Mouse (Mus musculus): ENCODE data around the gene Stx11. TPM values are rescaled to one million over a fixed set of nuclear protein-coding genes. Genes with fewer than 3 reads are reported as not detected.

Stx11 gene
- polyA plus RNA-seq, 1 experiment, result not detected

DNA sequence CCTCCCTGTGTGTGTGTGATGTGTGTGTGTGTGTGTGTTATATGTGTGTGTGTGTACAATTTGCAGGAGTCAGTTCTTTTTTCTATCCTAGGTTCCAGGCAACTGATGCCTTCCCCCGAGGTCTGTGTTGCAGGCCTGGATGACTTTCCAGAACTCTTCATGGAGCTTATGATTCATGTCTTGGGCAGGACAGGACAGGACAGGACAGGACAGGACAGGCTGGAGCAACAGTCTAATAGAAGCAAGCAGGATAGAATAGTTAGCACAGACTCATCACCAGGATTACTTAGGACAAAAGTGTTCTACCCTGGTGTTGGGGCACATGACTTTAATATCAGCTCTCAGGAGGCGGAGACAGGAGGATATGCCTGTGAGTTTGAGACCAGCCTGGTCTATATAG is 25.3 kb downstream of the Stx11 start:
- no peak overlapping the region for H3K4me3 ChIP-seq (ENCODE audit: insufficient read depth, low read depth, low read length)
- peaks cover 9% of the 10 kb centered on the region for H3K4me1 ChIP-seq (ENCODE audit: control insufficient read depth, insufficient read depth, low read length)
- no peak for TF ChIP-seq POLR2A (IDR thresholded peaks at IDR 0.05; ENCODE audit: insufficient read depth, low read depth, low read length)
- TF ChIP-seq CTCF (IDR thresholded peaks at IDR 0.05; ENCODE audit: insufficient read depth, low read depth, low read length), result no peak
- H3K27ac ChIP-seq (ENCODE audit: insufficient read depth, low read depth, low read length), result no peak overlapping the region
- WGBS, result 97% methylated on average over 2 of the region's 2 CpGs

DNA sequence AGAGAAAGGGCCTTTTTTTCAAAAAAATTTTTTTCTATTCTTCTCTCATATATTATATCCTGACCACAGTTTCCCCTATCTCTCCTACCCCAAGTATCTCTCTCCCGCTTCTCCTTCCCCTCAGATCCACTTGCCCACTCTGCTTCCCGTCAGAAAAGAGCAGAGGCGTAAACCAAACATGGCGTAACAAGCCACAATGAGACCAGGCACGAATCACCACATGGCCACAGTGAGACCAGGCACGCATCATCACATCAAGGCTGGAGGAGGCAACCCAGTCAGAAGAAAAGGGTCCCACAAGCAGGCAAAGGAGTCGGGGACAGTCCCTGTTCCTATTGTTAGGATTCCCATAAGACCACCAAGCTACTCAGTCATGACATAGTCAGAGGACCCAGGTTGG is 28.0 kb downstream of the Stx11 start:
- TF ChIP-seq POLR2A (IDR thresholded peaks at IDR 0.05; ENCODE audit: insufficient read depth, low read depth, low read length), result no peak
- TF ChIP-seq CTCF (IDR thresholded peaks at IDR 0.05; ENCODE audit: insufficient read depth, low read depth, low read length), result no peak
- H3K4me1 ChIP-seq (ENCODE audit: control insufficient read depth, insufficient read depth, low read length), result peaks cover 3% of the 10 kb centered on the region
- no peak overlapping the region for H3K4me3 ChIP-seq (ENCODE audit: insufficient read depth, low read depth, low read length)
- H3K27ac ChIP-seq (ENCODE audit: insufficient read depth, low read depth, low read length), result no peak overlapping the region
- 95% methylated on average over 7 of the region's 7 CpGs for WGBS

DNA sequence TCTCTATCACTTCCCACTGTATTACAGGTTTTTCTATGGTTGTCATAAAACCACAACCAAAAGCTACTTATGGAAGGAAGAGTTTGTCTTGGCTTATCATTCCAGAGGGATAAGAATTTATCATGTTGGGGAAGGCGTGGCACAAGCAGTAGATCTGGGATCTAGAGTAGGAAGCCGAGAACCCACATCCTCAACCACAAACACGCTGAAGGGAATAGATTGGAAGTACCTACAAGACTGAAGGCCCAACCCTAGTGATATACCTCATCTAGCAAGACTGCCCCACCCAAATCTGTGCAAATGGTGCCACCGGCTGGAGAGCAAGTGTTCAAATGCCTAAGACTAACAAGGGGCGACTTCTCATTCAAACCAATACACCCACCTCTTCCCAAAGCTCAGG is 28.5 kb downstream of the Stx11 start:
- 97% methylated on average over 5 of the region's 5 CpGs for WGBS
- no peaks in the 10 kb centered on the region for H3K4me1 ChIP-seq (ENCODE audit: control insufficient read depth, insufficient read depth, low read length)
- TF ChIP-seq CTCF (IDR thresholded peaks at IDR 0.05; ENCODE audit: insufficient read depth, low read depth, low read length) (no peak), POLR2A (IDR thresholded peaks at IDR 0.05; ENCODE audit: insufficient read depth, low read depth, low read length) (no peak)
- no peak overlapping the region for H3K27ac ChIP-seq (ENCODE audit: insufficient read depth, low read depth, low read length)
- H3K4me3 ChIP-seq (ENCODE audit: insufficient read depth, low read depth, low read length), result no peak overlapping the region

DNA sequence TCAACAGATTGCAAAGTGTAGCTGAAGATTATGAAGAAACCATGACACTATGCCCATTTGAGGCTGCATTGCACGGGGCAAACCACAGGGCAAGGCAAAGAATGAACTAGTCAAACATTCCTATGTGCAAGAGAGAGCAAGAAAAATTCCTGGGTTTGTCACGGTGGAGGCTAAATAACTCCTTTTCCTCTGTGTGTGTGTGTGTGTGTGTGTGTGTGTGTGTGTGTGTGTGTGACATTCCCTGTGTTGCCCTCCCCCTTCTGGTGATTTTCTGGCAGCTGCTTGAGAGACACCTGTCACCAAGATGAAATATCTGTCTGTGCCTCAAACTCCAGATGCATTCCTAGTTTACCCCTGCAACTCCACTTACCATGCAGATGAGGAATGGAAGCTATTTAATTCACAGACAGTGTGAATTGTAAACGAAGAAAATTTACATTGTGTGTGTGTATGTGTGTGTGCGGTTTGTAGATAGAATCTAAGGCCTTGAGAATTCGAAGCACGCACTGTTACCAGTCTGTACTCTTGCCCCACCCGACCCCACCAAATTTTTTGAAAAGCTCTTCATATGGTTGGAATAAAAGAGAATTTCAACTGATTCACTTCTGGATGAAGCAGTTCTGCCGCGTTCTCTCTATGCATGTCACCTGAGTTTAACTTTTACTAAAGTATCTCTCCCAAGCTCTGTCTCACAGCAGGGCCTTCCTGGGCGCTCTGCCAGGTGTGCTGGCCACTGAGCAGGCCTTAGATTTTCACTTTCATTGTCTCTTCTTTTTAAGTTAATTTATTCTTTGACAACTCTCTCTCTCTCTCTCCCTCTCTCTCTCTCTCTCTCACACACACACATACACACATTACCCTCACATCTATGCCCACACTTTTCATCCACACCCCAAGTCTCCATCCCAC is 32.4 kb downstream of the Stx11 start:
- Histone ChIP-seq H3K27ac (ENCODE audit: insufficient read depth, low read depth, low read length) (no peak overlapping the region), H3K4me3 (ENCODE audit: insufficient read depth, low read depth, low read length) (no peak overlapping the region), H3K4me1 (ENCODE audit: control insufficient read depth, insufficient read depth, low read length) (no peaks in the 10 kb centered on the region)
- WGBS, result 70% methylated on average over 10 of the region's 10 CpGs
- no peak for TF ChIP-seq CTCF (IDR thresholded peaks at IDR 0.05; ENCODE audit: insufficient read depth, low read depth, low read length)
- no peak for TF ChIP-seq POLR2A (IDR thresholded peaks at IDR 0.05; ENCODE audit: insufficient read depth, low read depth, low read length)

DNA sequence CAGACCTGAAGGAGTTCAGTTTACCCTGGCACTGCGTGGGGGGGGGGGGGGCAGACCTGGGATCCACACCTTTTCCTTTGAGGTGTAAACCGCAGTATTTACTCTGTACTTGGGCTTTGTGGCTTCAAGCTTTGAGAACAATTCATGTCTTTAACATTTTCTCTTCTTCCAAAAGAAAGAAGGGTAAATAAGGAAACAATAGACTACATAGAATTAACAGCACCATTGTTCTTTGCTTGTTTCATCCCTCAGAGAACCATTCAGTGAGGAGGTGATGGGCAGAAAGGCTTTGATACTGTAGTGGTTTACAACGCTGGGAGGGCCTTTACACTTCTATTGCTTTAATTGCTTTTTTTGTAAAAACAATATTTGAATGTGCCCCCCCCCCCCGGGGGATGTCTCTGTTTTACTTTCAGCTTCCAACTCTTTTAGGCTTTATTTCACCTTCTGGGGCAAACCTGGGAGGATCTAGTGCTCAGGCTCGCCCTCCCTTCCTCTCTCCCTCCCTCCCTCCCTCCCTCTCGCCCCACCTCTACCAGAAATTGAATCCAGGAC is 33.7 kb downstream of the Stx11 start:
- no peak overlapping the region for H3K4me3 ChIP-seq (ENCODE audit: insufficient read depth, low read depth, low read length)
- no peak for TF ChIP-seq CTCF (IDR thresholded peaks at IDR 0.05; ENCODE audit: insufficient read depth, low read depth, low read length)
- 56% methylated on average over 6 of the region's 6 CpGs for WGBS
- H3K4me1 ChIP-seq (ENCODE audit: control insufficient read depth, insufficient read depth, low read length), result no peaks in the 10 kb centered on the region
- no peak overlapping the region for H3K27ac ChIP-seq (ENCODE audit: insufficient read depth, low read depth, low read length)

DNA sequence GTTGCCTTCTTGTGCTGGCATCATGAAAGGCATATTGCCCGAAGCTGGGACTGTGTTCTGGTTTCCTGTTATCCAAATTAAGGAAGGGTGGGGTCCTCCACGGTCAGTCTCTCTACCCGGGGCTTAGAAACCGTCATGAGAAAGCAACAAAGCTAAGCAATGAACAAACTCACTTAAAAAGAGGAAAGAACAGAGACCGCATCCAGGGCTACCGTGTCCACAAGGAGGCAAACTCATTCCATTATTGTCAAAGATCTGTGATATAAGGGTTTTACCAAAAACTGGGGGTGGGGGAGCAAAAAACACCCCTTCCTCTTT is 34.3 kb downstream of the Stx11 start:
- 70% methylated on average over 6 of the region's 6 CpGs for WGBS
- Histone ChIP-seq H3K4me1 (ENCODE audit: control insufficient read depth, insufficient read depth, low read length) (no peaks in the 10 kb centered on the region), H3K27ac (ENCODE audit: insufficient read depth, low read depth, low read length) (no peak overlapping the region), H3K4me3 (ENCODE audit: insufficient read depth, low read depth, low read length) (no peak overlapping the region)
- TF ChIP-seq CTCF (IDR thresholded peaks at IDR 0.05; ENCODE audit: insufficient read depth, low read depth, low read length) (no peak), POLR2A (IDR thresholded peaks at IDR 0.05; ENCODE audit: insufficient read depth, low read depth, low read length) (no peak)

DNA sequence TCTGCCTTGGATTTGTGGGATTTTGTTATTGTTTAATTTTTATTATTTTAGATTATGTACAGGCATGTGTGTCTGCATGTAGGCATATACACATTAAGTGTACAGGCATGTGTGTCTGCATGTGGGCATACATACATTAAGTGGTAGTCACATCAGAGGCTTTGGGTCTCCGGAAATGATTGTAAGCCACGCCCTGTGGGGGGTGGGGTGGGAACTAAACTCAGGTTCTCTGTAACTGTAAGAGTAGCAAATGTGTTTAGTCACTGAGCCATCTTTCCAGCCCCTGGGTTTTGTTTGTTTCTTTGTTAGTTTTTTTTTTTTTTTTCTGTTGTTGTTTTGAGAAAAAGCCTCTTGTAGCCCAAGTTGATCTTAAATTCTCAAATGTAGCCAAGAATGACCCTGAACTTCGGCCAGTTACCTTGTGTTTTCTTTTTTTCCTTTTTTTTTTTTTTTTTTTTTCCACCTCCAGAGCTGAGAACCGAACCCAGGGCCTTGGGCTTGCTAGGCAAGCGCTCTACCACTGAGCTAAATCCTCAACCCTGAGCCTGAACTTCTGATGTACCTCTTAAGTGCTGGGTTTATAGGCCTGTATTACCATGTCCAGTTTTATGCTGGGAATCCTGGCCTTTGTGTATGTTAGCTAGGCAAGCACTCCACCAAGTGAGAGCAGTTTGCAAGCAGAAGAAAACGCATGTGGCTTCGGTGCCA is 34.8 kb downstream of the Stx11 start:
- 90% methylated on average over 7 of the region's 7 CpGs for WGBS
- Histone ChIP-seq H3K4me1 (ENCODE audit: control insufficient read depth, insufficient read depth, low read length) (no peaks in the 10 kb centered on the region), H3K4me3 (ENCODE audit: insufficient read depth, low read depth, low read length) (no peak overlapping the region), H3K27ac (ENCODE audit: insufficient read depth, low read depth, low read length) (no peak overlapping the region)
- TF ChIP-seq CTCF (IDR thresholded peaks at IDR 0.05; ENCODE audit: insufficient read depth, low read depth, low read length) (no peak), POLR2A (IDR thresholded peaks at IDR 0.05; ENCODE audit: insufficient read depth, low read depth, low read length) (no peak)

DNA sequence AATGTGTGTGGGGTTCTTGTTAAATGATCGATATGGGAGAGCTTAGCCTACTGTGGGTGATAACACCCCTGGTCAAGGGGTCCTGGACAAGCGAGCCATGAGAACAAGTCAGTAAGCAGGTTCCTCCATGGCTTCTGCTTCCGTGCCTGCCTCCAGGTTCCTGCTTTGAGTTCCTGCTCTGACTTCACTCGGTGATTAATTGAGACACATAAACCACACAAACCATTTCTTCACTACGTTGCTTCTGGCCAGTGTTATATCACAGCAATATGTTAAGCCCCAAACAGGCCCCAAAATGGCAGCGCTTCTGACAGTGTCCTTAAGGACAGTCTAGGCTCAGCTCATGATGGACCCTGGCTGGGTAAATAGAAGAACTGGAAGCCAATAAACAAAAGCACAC is 35.9 kb downstream of the Stx11 start:
- Histone ChIP-seq H3K4me1 (ENCODE audit: control insufficient read depth, insufficient read depth, low read length) (peaks cover 6% of the 10 kb centered on the region; the same call in 1 of the 2 replicates), H3K4me3 (ENCODE audit: insufficient read depth, low read depth, low read length) (no peak overlapping the region), H3K27ac (ENCODE audit: insufficient read depth, low read depth, low read length) (no peak overlapping the region)
- TF ChIP-seq POLR2A (IDR thresholded peaks at IDR 0.05; ENCODE audit: insufficient read depth, low read depth, low read length) (no peak), CTCF (IDR thresholded peaks at IDR 0.05; ENCODE audit: insufficient read depth, low read depth, low read length) (no peak)
- 88% methylated on average over 6 of the region's 6 CpGs for whole genome bisulfite sequencing

Measured in olfactory bulb, adult 2 months (tissue).